Mouse (Mus musculus): ENCODE measurements around the gene Noxo1. TPM values are rescaled to one million over a fixed set of nuclear protein-coding genes. Genes with fewer than 3 reads are reported as not detected.
A peak's percentile ranks its signal among the peaks of the same experiment; 100 is the strongest.

The Noxo1 gene
- total RNA-seq, 2 experiments from 2014 or later = 0.62 to 1.5 TPM

DNA sequence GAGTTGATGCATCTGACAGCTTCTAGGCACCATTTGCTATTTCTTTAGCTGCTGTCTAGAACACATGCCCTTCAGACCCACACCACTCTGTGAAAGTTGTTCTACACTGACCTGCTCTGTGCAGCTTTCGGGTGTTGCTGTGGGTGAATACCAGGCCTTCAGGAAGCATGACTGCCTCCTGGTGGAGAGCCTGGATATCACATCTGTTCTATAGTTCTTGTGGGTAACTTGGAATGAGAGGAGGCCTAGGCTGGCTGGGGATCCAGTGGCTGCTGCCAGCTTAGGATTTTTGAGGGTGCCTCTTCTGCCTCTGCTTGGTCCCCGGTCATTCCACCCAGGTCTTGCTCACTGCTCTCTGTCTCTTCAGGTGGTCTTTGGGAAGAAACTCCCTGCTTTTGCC is 19.8 kb upstream of the Noxo1 start:
- peak; percentile 74 for ATAC-seq (ENCODE audit: poor library complexity, severe bottlenecking)

GRCm38 (mm10) chr17:24676877-24677276 is 19.2 kb upstream of the Noxo1 start:
- ATAC-seq (ENCODE audit: poor library complexity, severe bottlenecking) = no peak

DNA sequence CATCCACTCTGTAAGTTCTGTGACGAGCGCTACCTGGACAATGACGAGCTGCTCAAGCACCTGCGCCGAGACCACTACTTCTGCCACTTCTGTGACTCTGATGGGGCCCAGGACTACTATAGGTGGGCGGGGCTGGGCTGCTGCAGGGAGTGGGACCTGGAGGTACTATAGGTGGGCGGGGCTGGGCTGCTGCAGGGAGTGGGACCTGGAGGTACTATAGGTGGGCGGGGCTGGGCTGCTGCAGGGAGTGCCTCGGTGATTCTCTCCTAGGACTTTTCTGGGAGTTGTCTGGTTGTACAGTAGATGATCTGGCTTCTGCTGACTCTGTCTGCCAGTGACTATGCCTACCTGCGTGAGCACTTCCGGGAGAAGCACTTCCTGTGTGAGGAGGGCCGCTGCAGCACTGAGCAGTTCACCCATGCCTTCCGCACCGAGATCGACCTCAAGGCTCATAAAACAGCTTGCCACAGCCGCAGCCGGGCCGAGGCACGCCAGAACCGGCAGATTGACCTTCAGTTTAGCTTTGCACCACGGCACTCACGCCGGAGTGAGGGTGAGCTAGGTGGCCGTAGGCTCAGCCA is 18.4 kb upstream of the Noxo1 start:
- ATAC-seq (ENCODE audit: poor library complexity, severe bottlenecking) = no peak

DNA sequence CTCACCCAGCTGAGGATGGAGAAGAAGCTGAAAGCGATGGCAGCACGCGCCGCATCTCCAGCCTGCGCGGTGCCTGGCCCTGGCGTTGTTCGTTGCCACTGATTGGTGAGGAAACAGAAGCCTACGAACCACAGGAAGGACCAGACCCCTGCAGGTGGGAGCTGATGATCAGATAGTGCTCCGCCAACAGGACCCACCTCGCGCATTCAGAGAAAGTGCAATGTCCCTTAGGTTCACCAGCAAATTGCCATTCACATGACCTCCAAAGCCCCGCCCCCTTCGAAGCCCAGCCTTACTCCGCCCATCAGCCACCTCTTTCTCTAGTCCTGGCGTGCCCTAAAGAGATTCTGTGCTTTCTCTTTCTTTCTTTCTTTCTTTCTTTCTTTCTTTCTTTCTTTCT is 9.5 kb upstream of the Noxo1 start:
- peak; percentile 58 for ATAC-seq (ENCODE audit: poor library complexity, severe bottlenecking)

DNA sequence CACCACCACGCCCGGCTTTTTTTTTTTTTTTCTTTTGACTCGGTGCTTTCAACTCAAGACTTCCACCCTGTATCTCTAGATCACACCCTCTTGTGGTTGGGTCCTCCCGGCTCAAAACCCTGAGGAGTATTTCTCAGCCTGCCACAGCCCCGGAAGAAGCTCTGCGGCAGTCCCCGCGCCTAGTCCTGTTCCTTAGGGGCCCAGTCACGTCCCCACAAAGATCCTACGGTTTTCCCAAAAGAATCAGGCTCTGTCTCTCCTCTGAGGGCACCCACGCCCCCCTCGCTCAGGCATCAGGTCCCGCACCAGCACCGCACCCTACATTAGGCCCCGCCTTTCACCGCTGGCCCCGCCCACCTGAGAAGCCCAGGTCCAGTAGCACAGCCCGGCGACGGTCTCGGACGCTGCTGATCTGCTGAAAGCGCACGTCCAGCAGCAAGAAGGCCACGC is 8.9 kb upstream of the Noxo1 start:
- ATAC-seq (ENCODE audit: poor library complexity, severe bottlenecking) = peak; percentile 86

DNA sequence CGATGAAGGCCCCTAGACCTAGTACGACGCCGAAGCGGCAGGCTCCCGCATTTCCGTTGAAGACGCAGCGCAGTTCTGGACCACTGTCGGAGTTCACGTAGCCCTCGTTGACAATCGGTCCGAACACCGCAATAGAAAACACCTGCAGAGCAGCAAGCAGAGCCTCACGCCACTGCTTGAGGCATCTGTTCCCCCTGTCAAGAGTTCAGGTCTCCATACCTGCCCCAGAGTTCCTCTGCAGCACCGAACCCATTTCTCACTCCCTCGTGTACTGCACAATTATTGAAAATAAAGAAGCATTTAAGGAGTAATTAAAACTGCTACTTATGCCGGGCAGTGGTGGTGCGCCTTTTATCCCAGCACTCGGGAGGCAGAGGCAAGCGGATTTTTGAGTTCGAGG is 8.4 kb upstream of the Noxo1 start:
- ATAC-seq (ENCODE audit: poor library complexity, severe bottlenecking) = no peak

DNA sequence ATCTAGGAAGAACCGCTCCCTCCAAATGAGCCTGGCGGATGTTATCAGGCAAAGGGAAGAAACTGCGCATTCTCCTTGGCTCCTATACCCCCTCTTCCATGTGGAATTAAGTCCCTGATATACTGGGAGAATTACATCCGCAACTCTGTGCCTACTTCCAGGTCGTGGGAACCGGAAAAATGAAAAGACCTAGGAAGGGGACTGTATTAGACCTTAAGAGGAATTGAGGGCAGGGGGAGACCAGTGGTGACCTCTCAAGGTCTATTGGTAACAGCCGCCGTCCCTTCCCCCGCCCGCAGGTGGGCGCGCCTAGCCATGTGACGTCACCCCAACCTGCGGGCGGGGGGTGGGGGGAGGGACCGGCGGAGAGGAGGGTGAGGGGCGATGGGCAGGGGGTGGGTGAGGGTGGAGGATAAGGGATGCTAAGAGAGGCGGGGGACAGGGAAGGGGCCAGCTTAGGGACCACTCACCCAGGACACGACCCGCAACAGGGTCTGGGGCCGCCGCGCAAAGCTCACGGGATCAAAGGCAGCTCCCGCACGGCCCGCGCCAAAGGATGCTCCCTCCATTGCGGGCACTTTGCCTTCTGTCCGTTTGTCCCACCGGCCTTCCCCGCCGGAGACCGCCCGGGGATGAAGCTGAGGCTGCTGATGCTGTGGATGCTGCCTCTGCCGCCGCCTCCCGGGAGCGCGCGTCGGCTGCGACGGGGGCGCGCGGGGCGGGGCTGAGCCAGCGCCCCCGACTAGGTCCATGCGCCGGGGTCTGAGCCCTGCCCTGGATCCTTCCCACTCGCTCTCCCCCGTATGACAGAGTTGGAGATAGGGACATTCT is 6.6 kb upstream of the Noxo1 start, which contains the start of gene Syngr3:
Syngr3 (minus strand) TSS at position 705 of the 831 bp plus-strand sequence.
- no peak for ATAC-seq (ENCODE audit: poor library complexity, severe bottlenecking)

DNA sequence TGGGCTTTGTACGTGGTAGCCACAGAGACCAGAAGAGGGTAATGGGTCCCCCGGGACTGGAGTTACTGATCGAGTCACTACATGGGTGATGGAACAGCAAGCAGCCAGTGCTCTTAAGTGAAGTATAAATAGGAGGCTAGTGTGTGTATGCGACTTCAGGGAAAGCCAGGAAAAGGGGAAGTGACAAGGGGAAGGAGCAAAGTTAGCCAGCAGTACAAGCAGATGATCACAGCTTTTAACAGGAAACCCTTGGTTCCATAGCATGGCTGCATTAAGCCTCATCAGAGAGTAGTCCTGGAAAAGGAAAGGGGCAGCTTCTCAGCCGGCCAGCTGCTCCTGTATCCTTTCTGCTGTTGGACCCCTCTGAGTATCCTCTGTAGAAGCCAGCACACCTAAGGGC is 3.6 kb upstream of the Noxo1 start:
- ATAC-seq (ENCODE audit: poor library complexity, severe bottlenecking) = no peak

- ATAC-seq (ENCODE audit: poor library complexity, severe bottlenecking) = no peak
These were observed 566 bp upstream of the Noxo1 start for GRCm38 (mm10) chr17:24695326-24696010.

DNA sequence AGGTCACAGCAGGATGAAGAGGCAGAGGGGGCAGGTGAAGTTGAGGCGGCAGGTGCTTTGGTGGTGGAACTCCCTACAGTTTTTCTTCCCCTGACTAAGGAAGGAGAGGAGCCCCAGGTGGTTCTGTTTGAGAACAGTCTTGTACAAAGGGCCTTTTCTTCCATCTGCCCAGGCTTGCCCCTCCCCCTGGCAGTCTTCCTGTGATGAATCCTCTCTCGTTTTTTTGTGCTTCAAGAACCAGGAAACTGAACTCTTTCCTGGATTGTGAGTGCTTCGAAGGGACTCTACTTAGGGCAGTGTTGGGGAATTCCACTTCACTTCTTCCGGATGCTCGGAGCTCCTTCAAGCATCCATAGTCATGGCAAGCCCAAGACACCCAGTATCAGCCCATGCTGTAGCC is 2.0 kb downstream of the Noxo1 start:
- no peak for ATAC-seq (ENCODE audit: poor library complexity, severe bottlenecking)

- ATAC-seq (ENCODE audit: poor library complexity, severe bottlenecking) = no peak
These were observed 2.7 kb downstream of the Noxo1 start for GRCm38 (mm10) chr17:24698715-24699114.

- no peak for ATAC-seq (ENCODE audit: poor library complexity, severe bottlenecking)
These were observed 3.4 kb downstream of the Noxo1 start for GRCm38 (mm10) chr17:24699473-24699872.

DNA sequence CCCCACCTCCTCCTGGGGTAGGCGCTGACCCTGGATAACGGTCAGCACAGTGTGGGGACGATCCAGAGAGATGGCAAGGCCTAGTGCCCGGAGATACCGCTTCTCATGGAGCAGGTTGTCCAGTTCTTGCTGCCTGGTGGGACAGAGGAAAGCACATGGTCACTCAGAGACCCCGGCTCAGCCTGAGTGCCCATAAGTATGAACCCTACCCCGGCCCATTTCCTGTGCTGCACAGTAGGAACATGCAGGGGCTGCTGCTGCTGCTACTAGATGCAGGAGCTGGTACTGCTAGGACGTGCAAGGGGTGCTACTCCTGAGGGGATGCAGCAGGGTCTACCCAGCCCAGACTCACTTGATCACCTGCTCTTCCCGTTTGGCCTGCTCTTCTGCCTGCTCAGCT is 5.2 kb downstream of the Noxo1 start:
- ATAC-seq (ENCODE audit: poor library complexity, severe bottlenecking) = no peak

DNA sequence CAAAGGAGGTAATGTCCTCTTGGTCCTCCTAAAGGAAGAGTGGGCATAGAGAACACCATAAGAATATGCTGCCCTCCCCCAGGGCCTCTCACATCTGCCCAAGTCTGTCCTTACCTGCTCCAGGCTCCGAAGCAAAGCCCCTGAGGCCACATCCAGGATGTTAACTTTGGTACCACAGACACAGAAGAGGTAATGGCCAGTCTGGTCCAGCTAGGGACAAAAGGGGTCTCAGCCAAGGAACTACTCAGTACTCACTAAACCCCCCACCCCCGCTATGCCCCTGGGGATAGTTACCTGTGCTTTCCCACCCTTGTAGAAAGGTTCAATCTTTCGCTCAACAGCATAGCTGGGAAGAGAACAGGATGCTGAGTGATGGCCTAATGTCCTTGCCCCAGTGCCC is 9.8 kb downstream of the Noxo1 start:
- no peak for ATAC-seq (ENCODE audit: poor library complexity, severe bottlenecking)

DNA sequence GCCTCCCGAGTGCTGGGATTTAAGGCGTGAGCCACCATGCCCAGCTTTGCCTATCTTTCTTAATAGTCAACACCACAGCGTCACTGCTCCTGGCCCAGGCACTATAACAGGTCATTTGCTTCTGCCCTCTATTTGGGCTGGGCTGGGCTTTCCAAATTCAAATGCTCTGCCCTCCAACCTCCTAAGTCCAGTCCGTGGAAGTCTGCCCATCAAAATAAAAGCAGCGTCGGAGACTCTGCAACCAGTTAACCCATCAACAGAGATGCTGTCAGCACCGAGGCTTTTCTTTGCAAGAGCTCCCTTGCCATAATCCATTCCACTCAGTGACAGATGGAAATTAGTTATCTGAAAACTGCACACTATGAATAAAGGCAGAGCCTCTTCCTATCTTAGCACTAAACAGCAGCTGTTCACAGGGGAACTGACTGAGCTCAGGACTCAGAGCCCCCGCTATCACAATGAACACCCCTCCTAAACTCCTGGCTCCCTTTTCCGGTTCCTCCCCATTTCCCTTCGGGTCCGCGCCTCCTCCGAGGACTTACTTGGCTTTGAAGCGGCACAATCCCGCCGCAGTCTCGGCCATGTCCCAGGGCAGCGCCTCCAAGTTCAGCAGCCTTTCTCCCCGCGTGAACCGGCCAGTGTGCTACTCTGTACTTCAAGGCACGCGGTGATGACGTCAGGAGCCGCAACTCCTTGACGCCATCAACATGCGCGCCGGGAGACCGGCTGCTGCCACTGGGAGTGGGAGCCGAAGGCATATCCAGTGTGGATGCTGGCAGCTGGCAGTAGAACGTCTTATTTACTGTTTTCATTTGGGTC is 11.2 kb downstream of the Noxo1 start, which contains the start of gene Tbl3:
Tbl3 (minus strand) TSS at position 679 of the 819 bp plus-strand sequence.
- ATAC-seq (ENCODE audit: poor library complexity, severe bottlenecking) = peak; percentile 96

GRCm38 (mm10) chr17:24707801-24708425 is 11.9 kb downstream of the Noxo1 start:
- peak; percentile 28 for ATAC-seq (ENCODE audit: poor library complexity, severe bottlenecking)

DNA sequence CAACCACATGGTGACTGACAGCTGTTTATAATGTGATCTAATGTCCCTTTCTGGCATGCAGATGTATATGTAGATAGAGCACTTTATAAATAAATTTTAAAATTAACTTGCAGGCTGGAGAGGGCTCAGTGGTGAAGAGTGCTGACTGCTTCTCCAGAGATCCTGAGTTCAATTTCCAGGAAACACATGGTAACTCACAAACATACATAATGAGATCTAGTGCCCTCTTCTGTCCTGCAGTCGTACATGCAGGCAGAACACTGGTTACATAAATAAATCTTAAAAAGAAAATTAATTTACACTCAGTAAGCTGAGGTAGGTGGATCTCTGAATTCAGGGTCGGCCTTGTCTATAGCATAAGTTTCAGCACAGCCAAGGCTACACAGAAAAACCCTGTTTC is 12.6 kb downstream of the Noxo1 start:
- peak; percentile 43 for ATAC-seq (ENCODE audit: poor library complexity, severe bottlenecking)

GRCm38 (mm10) chr17:24715556-24715955 is 19.5 kb downstream of the Noxo1 start:
- no peak for ATAC-seq (ENCODE audit: poor library complexity, severe bottlenecking)

DNA sequence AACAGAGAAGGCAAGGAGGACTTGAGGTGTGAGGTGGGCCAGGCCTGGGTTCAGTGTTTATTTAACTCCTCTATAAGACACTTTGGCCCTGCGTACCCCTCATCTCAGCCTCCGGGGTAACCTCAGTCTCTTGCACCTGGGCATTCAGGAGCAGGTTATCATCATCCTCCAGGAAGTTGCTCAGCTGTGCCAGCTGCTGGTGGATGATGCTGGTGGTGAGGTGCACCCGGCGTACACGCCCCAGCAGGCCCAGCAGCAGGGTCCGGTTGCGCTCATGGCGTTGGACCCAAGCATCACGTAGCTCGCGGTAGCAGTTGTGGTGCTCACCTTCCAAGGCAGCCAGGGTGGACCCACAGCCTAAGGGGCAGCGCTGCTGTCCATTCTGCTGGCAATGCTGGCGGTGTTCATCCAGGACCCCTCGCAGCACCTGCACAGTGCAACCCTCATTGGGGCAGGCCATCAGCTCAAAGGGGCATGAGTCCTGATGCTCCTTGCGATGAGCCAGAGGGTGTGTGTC is 20.2 kb downstream of the Noxo1 start:
- no peak for ATAC-seq (ENCODE audit: poor library complexity, severe bottlenecking)

DNA sequence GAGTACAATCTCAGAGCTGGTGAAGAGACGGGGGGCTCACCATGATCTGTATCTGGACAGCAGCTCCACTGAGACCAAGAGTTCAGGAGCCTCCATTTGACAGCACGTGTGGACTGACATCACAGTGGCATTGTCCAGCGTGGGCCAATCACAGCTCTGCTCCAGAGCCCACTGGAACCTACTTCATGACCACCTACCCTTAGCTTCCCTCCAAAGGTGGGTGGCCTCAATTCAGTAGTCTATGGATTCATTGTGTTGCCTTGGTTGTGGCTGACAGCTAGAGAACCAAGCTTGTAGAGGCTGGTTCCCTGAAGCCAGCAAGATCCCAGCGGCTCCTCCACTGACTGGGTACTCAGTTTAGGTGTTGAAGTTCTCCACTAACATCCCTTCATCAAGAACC is 21.9 kb downstream of the Noxo1 start, which contains the start of the genes Rnf151 and Rps2:
Rnf151 (minus strand) TSS at position 121 of the 400 bp plus-strand sequence.
Rps2 (plus strand) TSS at position 174 of the 400 bp plus-strand sequence.
- no peak for ATAC-seq (ENCODE audit: poor library complexity, severe bottlenecking)

Data from megakaryocyte, adult 5-6 weeks (primary cell).